Mouse (Mus musculus) cerebellum, postnatal 10 days (tissue): ENCODE data around the gene Gm21739.
"Not testable (repeated sequence)": the region's sequence is repeated elsewhere in the genome, so short reads cannot be mapped to it uniquely, and the experiment has no call there.

Experiments
- DNase-seq, 2 experiments: peaks; one replicate each; pipeline ENCODE4 v3.0.0; 2021; ENCODE audit warnings: mixed read lengths in 2 of 2

The Gm21739 gene

DNA sequence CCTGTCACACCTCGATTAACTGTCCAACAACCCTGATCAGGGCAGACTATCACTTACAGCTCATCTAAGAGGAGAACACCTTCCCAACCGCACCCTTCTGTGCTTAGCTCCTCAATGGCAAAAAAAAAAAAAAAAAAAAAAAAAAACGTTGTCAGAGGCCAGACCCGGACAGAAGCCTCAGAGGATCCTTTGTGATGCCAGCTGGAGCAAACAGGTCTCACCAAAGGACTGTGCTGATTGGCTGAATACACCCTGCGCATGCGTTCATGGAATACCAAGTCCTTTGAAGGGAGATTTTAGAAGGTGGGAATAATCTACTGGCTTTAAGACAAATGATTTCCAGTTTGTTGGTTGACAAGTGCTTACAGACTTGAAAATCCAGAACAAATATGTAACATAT lies at the start of gene Gm21739:
TSS of gene Gm21739 (minus strand) at position 101 of the 400 bp plus-strand sequence.
- not testable (repeated sequence) for DNase-seq
